Mouse (Mus musculus): ENCODE data around the gene Btbd9.

GRCm38 (mm10) chr17:30580781-30581180, 4.5 kb upstream of the Btbd9 start:
- TF ChIP-seq CTCF (IDR thresholded peaks at IDR 0.05; ENCODE audit: borderline replicate concordance, insufficient read depth, low read length) (no peak), POLR2A (IDR thresholded peaks at IDR 0.05; ENCODE audit: low read depth, low read length) (no peak)
